Mouse (Mus musculus): ENCODE measurements around the gene Serpinf2.

GRCm38 (mm10) chr11:75459751-75460102 lies 20.3 kb upstream of the Serpinf2 start:
- TF ChIP-seq CTCF (IDR thresholded peaks at IDR 0.05; ENCODE audit: borderline replicate concordance, control insufficient read depth, extremely low read depth, insufficient read depth, low read length, poor library complexity) (no peak), POLR2A (IDR thresholded peaks at IDR 0.05; ENCODE audit: control insufficient read depth, extremely low read depth, insufficient read depth, low read length, poor library complexity) (no peak)
